Mouse (Mus musculus): ENCODE results near the gene Faap24. TPM values are rescaled to one million over a fixed set of nuclear protein-coding genes. Genes with fewer than 3 reads are reported as not detected.

Faap24 gene
- polyA plus RNA-seq, 1 experiment from 2014 or later, result 15.9 TPM

DNA sequence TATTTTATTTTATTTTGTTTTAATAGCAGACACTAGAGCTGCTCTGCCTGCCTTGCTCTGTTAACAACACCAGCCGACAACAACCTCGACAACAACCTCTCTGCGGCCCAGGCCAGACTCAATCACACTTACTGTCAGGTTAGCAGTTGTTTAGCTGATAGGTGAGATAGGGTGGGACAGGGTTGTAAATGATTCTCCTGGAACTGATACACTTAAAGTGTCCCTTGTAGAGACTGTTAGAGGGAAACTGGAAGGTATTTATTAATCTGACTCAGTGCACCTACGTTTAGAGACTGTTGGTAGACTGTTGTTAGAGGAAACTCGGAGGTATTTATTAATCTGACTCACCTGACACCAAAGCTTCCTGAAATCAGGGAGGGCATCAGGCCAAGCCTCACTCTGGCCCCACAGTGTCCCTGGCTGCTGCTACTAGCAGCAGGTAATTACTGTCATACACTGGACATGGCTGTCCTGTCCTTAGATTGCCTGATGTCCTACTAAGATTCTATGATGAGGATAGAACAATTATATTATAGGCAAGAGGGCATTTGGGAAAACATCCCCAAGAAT is 41.2 kb downstream of the Faap24 start:
- 31% methylated on average over 5 of the region's 5 CpGs for WGBS
- peak; percentile 31; the same call in 1 of the 2 replicates for ATAC-seq (ENCODE audit: insufficient read depth, low FRiP score)
- no peak overlapping the region for H3K4me2 ChIP-seq (ENCODE audit: low read depth, low read length)

DNA sequence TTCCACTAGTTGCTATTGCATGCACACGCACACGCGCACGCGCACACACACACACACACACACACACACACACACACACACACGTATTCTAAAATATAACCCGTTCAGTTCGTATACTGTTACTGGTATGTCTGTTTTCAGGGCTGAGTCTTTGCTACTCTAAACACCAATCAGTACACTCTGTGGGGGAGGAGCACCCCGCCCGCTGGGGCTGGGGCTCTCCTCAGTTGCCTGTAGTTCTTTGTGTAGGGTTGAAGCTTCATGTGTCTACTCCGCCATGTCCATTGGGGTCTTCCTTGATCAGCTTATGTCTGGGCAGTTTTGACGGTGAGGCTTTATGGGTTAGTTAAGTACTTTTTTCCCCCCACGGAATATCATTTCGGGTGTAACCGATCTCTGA is 43.3 kb downstream of the Faap24 start:
- no peak overlapping the region for H3K9ac ChIP-seq (ENCODE audit: low read length)
- H3K27me3 ChIP-seq (ENCODE audit: control insufficient read depth, insufficient read depth, low read length), result no peaks in the 10 kb centered on the region
- H3K27ac ChIP-seq (ENCODE audit: low read length), result no peak overlapping the region
- no peaks in the 10 kb centered on the region for H3K36me3 ChIP-seq (ENCODE audit: control insufficient read depth, insufficient read depth, low read length)
- no peak overlapping the region for H3K4me3 ChIP-seq (replicated peaks; ENCODE audit: low read length)
- WGBS, result 93% methylated on average over 15 of the region's 15 CpGs
- H3K4me1 ChIP-seq (ENCODE audit: control insufficient read depth, insufficient read depth, low read length), result no peaks in the 10 kb centered on the region; the same call in none of the 2 replicates
- no peaks in the 10 kb centered on the region for H3K9me3 ChIP-seq (replicated peaks; ENCODE audit: control insufficient read depth, low read length)
- H3K4me2 ChIP-seq (ENCODE audit: low read depth, low read length), result no peak overlapping the region
- ATAC-seq (ENCODE audit: insufficient read depth, low FRiP score), result no peak

More for the DNA sequence above, 41.2 kb downstream of the Faap24 start:
- H3K27ac ChIP-seq (ENCODE audit: low read length), result 0 out of 2 replicates have a peak overlapping the region, but pooled peaks have one; percentile 40
- no peaks in the 10 kb centered on the region for H3K9me3 ChIP-seq (replicated peaks; ENCODE audit: control insufficient read depth, low read length)
- H3K4me3 ChIP-seq (replicated peaks; ENCODE audit: low read length), result no peak overlapping the region
- H3K27me3 ChIP-seq (ENCODE audit: control insufficient read depth, insufficient read depth, low read length), result no peaks in the 10 kb centered on the region
- no peak overlapping the region for H3K9ac ChIP-seq (ENCODE audit: low read length)
- no peaks in the 10 kb centered on the region for H3K36me3 ChIP-seq (ENCODE audit: control insufficient read depth, insufficient read depth, low read length)
- H3K4me1 ChIP-seq (ENCODE audit: control insufficient read depth, insufficient read depth, low read length), result no peaks in the 10 kb centered on the region; the same call in 1 of the 2 replicates

DNA sequence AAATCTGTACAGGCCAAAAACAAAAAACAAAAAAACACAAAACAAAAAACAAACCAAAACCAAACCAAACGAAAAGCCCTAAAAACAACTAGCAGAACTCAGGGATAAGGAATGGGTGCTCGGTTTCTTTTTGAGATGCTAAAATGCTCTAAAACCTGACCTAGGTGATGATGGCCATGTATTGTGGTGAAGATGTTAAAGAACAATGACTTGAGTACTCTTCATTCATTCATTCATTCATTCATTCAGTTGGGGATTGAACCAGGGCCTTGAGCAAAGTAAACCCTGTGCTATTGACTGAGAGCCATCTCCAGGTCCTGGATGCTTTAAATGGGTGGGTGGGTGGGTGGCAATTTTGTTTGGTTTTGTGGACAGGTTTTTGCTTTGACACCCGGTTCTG is 45.5 kb downstream of the Faap24 start:
- H3K27ac ChIP-seq (ENCODE audit: low read length), result no peak overlapping the region

DNA sequence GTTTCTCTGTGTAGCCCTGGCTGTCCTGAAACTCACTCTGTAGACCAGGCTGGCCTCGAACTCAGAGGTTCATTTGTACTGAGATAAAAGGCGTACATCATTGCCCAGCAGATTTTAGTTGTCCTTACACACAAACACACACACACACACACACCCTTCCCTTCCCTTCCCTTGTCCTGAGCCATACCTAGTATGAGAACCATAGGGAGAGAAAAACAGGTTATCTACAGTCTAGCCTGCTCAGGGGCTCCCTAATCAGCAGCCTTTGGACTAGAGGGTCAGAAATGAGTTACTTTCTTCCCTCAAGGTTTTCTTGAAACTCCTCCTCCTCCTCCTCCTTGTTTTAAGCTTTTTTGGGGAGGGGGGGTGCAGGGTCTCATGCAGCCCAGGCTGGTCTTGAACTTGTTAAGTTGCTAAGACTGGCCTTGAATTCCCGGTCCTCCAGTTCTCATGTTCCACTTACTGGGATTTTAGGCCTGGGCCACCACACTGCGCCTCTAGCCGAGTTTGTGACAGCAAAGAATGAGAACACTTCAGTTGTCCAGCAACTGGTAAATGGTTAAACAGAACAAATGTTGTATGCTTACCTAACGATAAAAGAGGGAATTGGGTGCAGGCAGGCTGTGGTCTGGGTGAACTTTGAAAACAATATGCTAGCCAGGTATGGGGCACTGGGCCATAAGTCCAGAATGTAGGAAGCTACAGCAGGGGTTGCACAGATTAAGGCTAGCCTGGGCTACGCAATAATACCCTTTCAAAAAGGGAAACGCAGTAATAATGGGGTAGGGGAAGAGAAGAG is 46.6 kb downstream of the Faap24 start:
- Histone ChIP-seq H3K9me3 (replicated peaks; ENCODE audit: control insufficient read depth, low read length) (no peaks in the 10 kb centered on the region), H3K36me3 (ENCODE audit: control insufficient read depth, insufficient read depth, low read length) (no peaks in the 10 kb centered on the region), H3K27ac (ENCODE audit: low read length) (peak overlapping the region; percentile 87), H3K27me3 (ENCODE audit: control insufficient read depth, insufficient read depth, low read length) (no peaks in the 10 kb centered on the region), H3K4me1 (ENCODE audit: control insufficient read depth, insufficient read depth, low read length) (no peaks in the 10 kb centered on the region; the same call in 1 of the 2 replicates), H3K9ac (ENCODE audit: low read length) (no peak overlapping the region), H3K4me3 (replicated peaks; ENCODE audit: low read length) (no peak overlapping the region), H3K4me2 (ENCODE audit: low read depth, low read length) (0 out of 2 replicates have a peak overlapping the region, but pooled peaks have one; percentile 1)
- ATAC-seq (ENCODE audit: insufficient read depth, low FRiP score), result peak; percentile 47
- WGBS, result 68% methylated on average over 8 of the region's 8 CpGs

More for the DNA sequence above, 45.5 kb downstream of the Faap24 start:
- H3K4me2 ChIP-seq (ENCODE audit: low read depth, low read length), result no peak overlapping the region
- ATAC-seq (ENCODE audit: insufficient read depth, low FRiP score), result no peak
- WGBS, result 94% methylated on average over 3 of the region's 3 CpGs
- H3K4me1 ChIP-seq (ENCODE audit: control insufficient read depth, insufficient read depth, low read length), result no peaks in the 10 kb centered on the region; the same call in none of the 2 replicates
- no peak overlapping the region for H3K4me3 ChIP-seq (replicated peaks; ENCODE audit: low read length)
- H3K9me3 ChIP-seq (replicated peaks; ENCODE audit: control insufficient read depth, low read length), result no peaks in the 10 kb centered on the region
- no peaks in the 10 kb centered on the region for H3K27me3 ChIP-seq (ENCODE audit: control insufficient read depth, insufficient read depth, low read length)
- no peaks in the 10 kb centered on the region for H3K36me3 ChIP-seq (ENCODE audit: control insufficient read depth, insufficient read depth, low read length)
- no peak overlapping the region for H3K9ac ChIP-seq (ENCODE audit: low read length)

DNA sequence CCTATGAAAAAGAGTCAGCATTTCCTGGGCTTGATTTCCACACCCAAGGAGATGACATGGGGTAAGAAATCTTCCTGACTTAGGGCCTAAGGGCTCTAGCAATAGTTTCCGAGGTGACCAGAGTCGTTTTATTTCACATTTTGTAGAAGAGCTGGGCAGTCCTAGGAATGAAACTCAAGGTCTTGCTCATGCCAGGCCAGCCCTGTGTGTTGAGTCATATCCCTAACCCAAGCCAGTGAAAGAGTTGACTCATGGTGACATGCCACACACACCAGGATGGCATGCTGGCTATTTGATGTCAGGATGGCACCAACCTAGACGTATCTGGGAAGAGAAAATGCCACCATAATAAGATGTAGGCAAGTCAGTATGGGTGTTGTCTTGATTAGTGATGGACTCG is 47.6 kb downstream of the Faap24 start:
- H3K36me3 ChIP-seq (ENCODE audit: control insufficient read depth, insufficient read depth, low read length), result no peaks in the 10 kb centered on the region
- H3K27ac ChIP-seq (ENCODE audit: low read length), result peak overlapping the region; percentile 65
- no peak overlapping the region for H3K4me3 ChIP-seq (replicated peaks; ENCODE audit: low read length)
- H3K9ac ChIP-seq (ENCODE audit: low read length), result no peak overlapping the region
- H3K4me2 ChIP-seq (ENCODE audit: low read depth, low read length), result no peak overlapping the region
- H3K27me3 ChIP-seq (ENCODE audit: control insufficient read depth, insufficient read depth, low read length), result no peaks in the 10 kb centered on the region
- no peaks in the 10 kb centered on the region for H3K9me3 ChIP-seq (replicated peaks; ENCODE audit: control insufficient read depth, low read length)
- no peaks in the 10 kb centered on the region; the same call in 1 of the 2 replicates for H3K4me1 ChIP-seq (ENCODE audit: control insufficient read depth, insufficient read depth, low read length)
- 82% methylated on average over 4 of the region's 4 CpGs for WGBS
- ATAC-seq (ENCODE audit: insufficient read depth, low FRiP score), result no peak

DNA sequence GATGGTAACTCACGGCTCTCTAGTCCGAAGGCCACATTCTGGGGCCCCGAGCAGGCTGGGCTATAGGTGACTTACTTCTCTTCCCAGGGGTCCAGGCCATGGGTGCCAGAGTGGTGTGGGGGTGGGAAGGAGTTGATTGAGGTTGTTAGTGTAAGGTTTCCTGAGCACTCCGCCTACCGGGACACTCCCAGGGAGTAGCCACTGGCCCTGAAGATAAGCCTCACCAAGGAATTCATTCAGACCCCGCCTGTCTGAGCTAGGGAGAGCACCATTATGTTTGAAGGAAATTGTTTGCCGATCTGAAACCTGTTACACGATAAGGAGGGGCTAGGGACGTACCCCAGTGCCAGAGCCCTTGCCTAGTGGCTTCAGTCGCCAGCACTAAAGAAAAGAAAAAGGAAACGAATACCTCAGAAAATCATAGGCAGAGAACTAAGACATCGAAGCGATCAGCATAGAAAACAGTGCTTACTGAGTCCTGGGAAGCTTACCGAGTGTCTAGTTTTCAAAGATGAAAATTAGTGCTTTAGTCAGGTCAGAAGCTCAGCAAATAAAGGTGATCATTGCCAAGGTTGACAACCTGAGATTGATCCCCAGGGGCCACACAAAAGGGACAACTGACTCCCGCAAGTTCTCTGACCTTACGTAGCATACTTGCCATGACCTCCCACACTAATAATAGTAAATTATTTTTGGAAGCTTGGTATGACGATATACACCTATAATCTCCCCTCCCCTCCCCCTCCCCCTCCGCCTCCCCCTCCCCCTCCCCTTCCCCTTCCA is 48.5 kb downstream of the Faap24 start:
- Histone ChIP-seq H3K27me3 (ENCODE audit: control insufficient read depth, insufficient read depth, low read length) (no peaks in the 10 kb centered on the region), H3K4me3 (replicated peaks; ENCODE audit: low read length) (no peak overlapping the region)
- WGBS, result 45% methylated on average over 17 of the region's 18 CpGs

DNA sequence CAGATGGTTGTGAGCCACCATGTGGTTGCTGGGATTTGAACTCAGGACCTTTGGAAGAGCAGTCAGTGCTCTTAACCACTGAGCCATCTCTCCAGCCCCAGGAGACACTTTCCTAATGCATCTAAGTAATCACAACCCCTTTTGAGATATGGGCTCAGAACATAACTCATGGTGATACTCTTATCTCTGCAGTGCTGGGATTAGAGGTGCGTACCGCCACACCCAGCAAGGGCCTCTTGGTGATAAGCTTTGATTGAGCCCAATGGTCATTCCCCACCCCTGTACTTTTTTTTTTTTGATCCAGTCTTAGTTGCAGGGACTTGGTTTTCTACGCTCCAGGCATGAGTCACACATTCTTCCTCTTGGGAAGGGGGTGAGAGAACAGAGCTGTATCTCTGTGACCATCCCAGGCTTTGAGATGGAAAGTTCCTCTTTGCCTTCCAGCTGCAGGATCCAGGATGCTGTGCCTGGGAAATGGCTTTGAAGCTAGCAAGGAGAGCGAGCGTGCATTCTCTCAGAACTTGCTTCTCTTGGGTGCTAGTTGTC is 51.8 kb downstream of the Faap24 start:
- Histone ChIP-seq H3K4me2 (ENCODE audit: low read depth, low read length) (no peak overlapping the region), H3K4me3 (replicated peaks; ENCODE audit: low read length) (no peak overlapping the region), H3K9me3 (replicated peaks; ENCODE audit: control insufficient read depth, low read length) (no peaks in the 10 kb centered on the region), H3K27ac (ENCODE audit: low read length) (peak overlapping the region; percentile 49), H3K36me3 (ENCODE audit: control insufficient read depth, insufficient read depth, low read length) (no peaks in the 10 kb centered on the region), H3K9ac (ENCODE audit: low read length) (no peak overlapping the region), H3K4me1 (ENCODE audit: control insufficient read depth, insufficient read depth, low read length) (no peaks in the 10 kb centered on the region; the same call in 1 of the 2 replicates), H3K27me3 (ENCODE audit: control insufficient read depth, insufficient read depth, low read length) (no peaks in the 10 kb centered on the region)
- peak; percentile 29; the same call in 1 of the 2 replicates for ATAC-seq (ENCODE audit: insufficient read depth, low FRiP score)
- 75% methylated on average over 5 of the region's 5 CpGs for WGBS

More for the DNA sequence above, 48.5 kb downstream of the Faap24 start:
- Histone ChIP-seq H3K4me2 (ENCODE audit: low read depth, low read length) (no peak overlapping the region), H3K4me1 (ENCODE audit: control insufficient read depth, insufficient read depth, low read length) (no peaks in the 10 kb centered on the region; the same call in 1 of the 2 replicates), H3K36me3 (ENCODE audit: control insufficient read depth, insufficient read depth, low read length) (no peaks in the 10 kb centered on the region), H3K9me3 (replicated peaks; ENCODE audit: control insufficient read depth, low read length) (no peaks in the 10 kb centered on the region), H3K27ac (ENCODE audit: low read length) (peak overlapping the region; percentile 79), H3K9ac (ENCODE audit: low read length) (no peak overlapping the region)
- peak; percentile 84 for ATAC-seq (ENCODE audit: insufficient read depth, low FRiP score)

DNA sequence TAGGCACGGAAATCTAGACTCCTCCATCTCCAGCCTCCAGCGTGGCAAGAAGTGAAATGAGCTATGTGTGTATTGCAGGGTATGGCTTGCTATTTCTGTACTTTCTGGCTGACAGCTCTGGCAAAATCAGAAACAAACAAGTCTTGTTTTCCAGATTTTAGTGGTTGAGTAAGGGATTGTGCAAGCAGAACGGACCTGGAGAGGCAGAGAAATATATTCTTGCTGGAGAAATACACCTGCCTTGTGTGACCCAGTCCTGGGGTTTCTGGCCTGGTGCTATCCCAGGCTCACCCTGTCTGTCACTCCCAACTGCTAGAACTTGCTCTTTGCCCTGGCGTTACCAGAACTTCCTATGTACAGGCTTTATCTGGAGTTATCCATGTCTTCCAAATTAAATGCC is 54.1 kb downstream of the Faap24 start:
- peak overlapping the region; percentile 44; the same call in 1 of the 2 replicates for H3K27ac ChIP-seq (ENCODE audit: low read length)
- ATAC-seq (ENCODE audit: insufficient read depth, low FRiP score), result no peak
- no peaks in the 10 kb centered on the region for H3K4me1 ChIP-seq (ENCODE audit: control insufficient read depth, insufficient read depth, low read length)
- H3K36me3 ChIP-seq (ENCODE audit: control insufficient read depth, insufficient read depth, low read length), result no peaks in the 10 kb centered on the region
- H3K4me2 ChIP-seq (ENCODE audit: low read depth, low read length), result no peak overlapping the region
- WGBS, result 48% methylated on average over 4 of the region's 4 CpGs
- H3K27me3 ChIP-seq (ENCODE audit: control insufficient read depth, insufficient read depth, low read length), result no peaks in the 10 kb centered on the region
- no peak overlapping the region for H3K9ac ChIP-seq (ENCODE audit: low read length)
- no peaks in the 10 kb centered on the region for H3K9me3 ChIP-seq (replicated peaks; ENCODE audit: control insufficient read depth, low read length)
- H3K4me3 ChIP-seq (replicated peaks; ENCODE audit: low read length), result no peak overlapping the region

Data from stomach, embryonic 16.5 days (tissue).